Mouse (Mus musculus) MEL (cell line): ENCODE data around the gene Prdm16.

Experiments
- CHD2 ChIP-seq: IDR thresholded peaks from 2 replicates; pipeline ENCODE4 v1.6.1; 2011; ENCODE audit warnings: low read length, improper control_type of control experiment
- CTCF ChIP-seq, 3 experiments: IDR thresholded peaks in 2 of 3; conservative IDR thresholded peaks in 1 of 3; 2 replicates each; pipeline ENCODE4 v1.5.1; 2011 to 2012; ENCODE audit warnings: low read length in 3 of 3, low read depth in 2 of 3, mild to moderate bottlenecking in 2 of 3, improper control_type of control experiment in 1 of 3, inconsistent platforms in 1 of 3, mixed read lengths in 1 of 3, moderate library complexity in 1 of 3; ENCODE audit not compliant: control insufficient read depth in 1 of 3, insufficient read depth in 1 of 3, poor library complexity in 1 of 3, severe bottlenecking in 1 of 3
- EP300 ChIP-seq, 2 experiments: IDR thresholded peaks; 2 replicates each; pipeline ENCODE4 v1.6.1; 2011; ENCODE audit warnings: improper control_type of control experiment in 2 of 2, low read length in 2 of 2, low read depth in 1 of 2, mild to moderate bottlenecking in 1 of 2
- HCFC1 ChIP-seq: IDR thresholded peaks from 2 replicates; pipeline ENCODE4 v1.6.1; 2012; ENCODE audit warnings: low read depth, mild to moderate bottlenecking, inconsistent platforms, low read length, improper control_type of control experiment, moderate library complexity
- MAX ChIP-seq: IDR thresholded peaks from 2 replicates; pipeline ENCODE4 v1.6.1; 2011; ENCODE audit warnings: low read length, improper control_type of control experiment
- POLR2A ChIP-seq, 2 experiments: IDR thresholded peaks; 2 replicates each; pipeline ENCODE4 v1.6.1; 2011 to 2012; ENCODE audit warnings: low read length in 2 of 2, mild to moderate bottlenecking in 2 of 2, control low read depth in 1 of 2, improper control_type of control experiment in 1 of 2, low read depth in 1 of 2, moderate library complexity in 1 of 2; ENCODE audit not compliant: control insufficient read depth in 1 of 2, insufficient read depth in 1 of 2, poor library complexity in 1 of 2
- RCOR1 ChIP-seq: IDR thresholded peaks from 2 replicates; pipeline ENCODE4 v1.6.1; 2012; ENCODE audit warnings: low read depth, mild to moderate bottlenecking, inconsistent platforms, low read length, improper control_type of control experiment
- TAL1 ChIP-seq: IDR thresholded peaks from 2 replicates; pipeline ENCODE4 v1.6.1; 2012; ENCODE audit warnings: mild to moderate bottlenecking, inconsistent platforms, low read length, moderate library complexity, mixed read lengths
- TBP ChIP-seq: IDR thresholded peaks from 2 replicates; pipeline ENCODE4 v1.8.0; 2011; ENCODE audit warnings: low read depth, low read length, improper control_type of control experiment
- ZMIZ1 ChIP-seq: IDR thresholded peaks from 2 replicates; pipeline ENCODE4 v1.6.1; 2012; ENCODE audit warnings: low read depth, mild to moderate bottlenecking, inconsistent platforms, low read length, improper control_type of control experiment, moderate library complexity
- ZNF384 ChIP-seq: IDR thresholded peaks from 2 replicates; pipeline ENCODE4 v1.6.1; 2012; ENCODE audit warnings: low read depth, mild to moderate bottlenecking, inconsistent platforms, low read length, improper control_type of control experiment

DNA sequence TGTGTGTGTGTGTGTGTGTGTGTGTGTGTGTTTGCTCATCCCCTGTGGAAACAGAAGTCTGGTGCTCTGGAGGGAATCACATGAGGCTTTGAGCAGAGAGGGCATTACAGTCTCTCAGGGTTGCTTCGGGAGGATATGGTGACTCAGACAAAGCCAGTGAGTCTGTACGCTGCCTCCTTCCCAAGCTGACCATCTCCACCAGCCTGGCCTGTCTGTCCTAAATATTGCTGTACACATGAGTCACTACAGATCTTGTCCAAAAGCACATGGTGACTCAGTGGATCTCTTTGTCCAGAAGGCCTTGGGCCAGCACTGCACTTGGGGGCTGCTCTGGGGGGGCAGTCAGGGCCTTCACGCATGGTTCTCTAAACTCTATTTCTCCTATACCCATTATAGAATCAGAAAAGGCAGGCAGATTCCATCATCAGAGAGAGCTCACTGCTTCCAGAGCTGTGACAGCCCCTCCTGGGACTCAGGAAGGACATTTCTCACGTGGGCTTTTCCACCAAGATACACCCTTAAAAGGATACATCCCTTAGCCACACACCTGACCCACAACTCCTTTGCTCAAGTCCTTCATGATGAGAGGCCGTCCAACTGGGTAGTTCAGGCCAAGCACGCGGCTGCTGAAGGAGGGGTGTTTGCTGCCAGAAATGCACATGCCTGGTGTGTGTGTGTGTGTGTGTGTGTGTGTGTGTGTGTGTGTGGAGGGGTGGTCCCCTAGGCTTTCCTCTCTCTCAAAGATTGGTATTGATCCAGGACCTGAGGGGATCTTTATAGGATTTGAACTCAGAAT, 114.6 kb downstream of the Prdm16 start:
- TF ChIP-seq CTCF (IDR thresholded peaks at IDR 0.05 in 2 of 3, conservative IDR thresholded peaks at IDR 0.05 in 1 of 3; ENCODE audit: control insufficient read depth in 1 of 3, insufficient read depth in 1 of 3, low read depth in 2 of 3, low read length in 3 of 3, poor library complexity in 1 of 3, severe bottlenecking in 1 of 3) = no peak
- no peak for TF ChIP-seq TAL1
- TF ChIP-seq CHD2 = no peak
- no peak for TF ChIP-seq RCOR1
- TF ChIP-seq ZNF384 = no peak
- TF ChIP-seq TBP = no peak
- no peak for TF ChIP-seq ZMIZ1
- no peak for TF ChIP-seq POLR2A (IDR thresholded peaks at IDR 0.05; ENCODE audit: control insufficient read depth in 1 of 2, insufficient read depth in 1 of 2, low read depth in 1 of 2, low read length in 2 of 2, poor library complexity in 1 of 2)
- TF ChIP-seq MAX = no peak
- no peak for TF ChIP-seq HCFC1
- TF ChIP-seq EP300 (IDR thresholded peaks at IDR 0.05; ENCODE audit: low read depth in 1 of 2, low read length in 2 of 2) = no peak
